Mouse (Mus musculus) liver, postnatal 0 days (tissue): ENCODE data around the gene Ech1.

Experiments used
- CTCF ChIP-seq: sonication (generic); IDR thresholded peaks from 2 replicates; pipeline ENCODE4 v1.5.1; 2016; ENCODE audit warnings: antibody characterized with exemption, low read depth
- EP300 ChIP-seq: IDR thresholded peaks from 2 replicates; pipeline ENCODE4 v1.6.1; 2016; ENCODE audit warnings: antibody characterized with exemption, low read depth, mild to moderate bottlenecking

- TF ChIP-seq CTCF: no peak
- no peak for TF ChIP-seq EP300
Measured at GRCm38 (mm10) chr7:28876099-28876498, 51.1 kb downstream of the Ech1 start.
